Mouse (Mus musculus) liver, embryonic 14.5 days (tissue): ENCODE measurements at regions not wholly inside any gene's neighbourhood (a gene's known extent, or its start where the extent isn't known, plus 50 kb on each side); places are given as distances from the start of the nearest gene placed in this dataset.

Source experiments
- ATAC-seq: fragments of 200-750 bp; cut with Nextera tagmentation; 2 replicates; pipeline ENCODE4 v1.8.0; 2017; ENCODE audit warnings: moderate number of reproducible peaks, mild to moderate bottlenecking, moderate library complexity; ENCODE audit not compliant: insufficient read depth
- DNase-seq, 3 experiments: peaks; one replicate each; pipeline ENCODE4 v3.0.0-alpha.2; 2012 to 2013; ENCODE audit warnings: low read depth in 3 of 3, low spot score in 3 of 3
- H3K27ac ChIP-seq: fragments of 300-500 bp; sonication (generic); 2 replicates; pipeline ENCODE4 v1.5.1; 2014; ENCODE audit warnings: moderate library complexity, mild to moderate bottlenecking, control low read depth, inconsistent platforms
- H3K27me3 ChIP-seq: fragments of 300-500 bp; sonication (generic); 2 replicates; pipeline ENCODE4 v1.6.1; 2014; ENCODE audit warnings: mild to moderate bottlenecking, low read length, moderate library complexity; ENCODE audit not compliant: control insufficient read depth, insufficient read depth
- H3K36me3 ChIP-seq: fragments of 300-500 bp; sonication (generic); replicated peaks from 2 replicates; pipeline ENCODE4 v1.6.1; 2014; ENCODE audit warnings: low read depth; ENCODE audit not compliant: control insufficient read depth, insufficient read depth
- H3K4me1 ChIP-seq, 2 experiments: fragments of 200-500 bp in 1 of 2; fragments of 300-500 bp in 1 of 2; sonication (generic) in 1 of 2; replicated peaks; 2 replicates each; pipeline ENCODE4 v1.6.1; 2012 to 2014; ENCODE audit warnings: antibody characterized with exemption in 1 of 2, inconsistent platforms in 1 of 2, low read length in 1 of 2; ENCODE audit not compliant: control insufficient read depth in 2 of 2, insufficient read depth in 2 of 2
- H3K4me2 ChIP-seq: fragments of 300-500 bp; sonication (generic); 2 replicates; pipeline ENCODE4 v1.6.1; 2014; ENCODE audit warnings: low read depth, mild to moderate bottlenecking, control low read depth, moderate library complexity
- H3K4me3 ChIP-seq, 2 experiments: fragments of 200-500 bp in 1 of 2; fragments of 300-500 bp in 1 of 2; sonication (generic) in 1 of 2; 2 replicates each; pipeline ENCODE4 v1.5.1; 2012 to 2014; ENCODE audit warnings: low read depth in 2 of 2, low read length in 2 of 2, mild to moderate bottlenecking in 2 of 2, control low read depth in 1 of 2, inconsistent platforms in 1 of 2, moderate library complexity in 1 of 2; ENCODE audit not compliant: insufficient read depth in 1 of 2
- H3K9ac ChIP-seq: fragments of 300-500 bp; sonication (generic); replicated peaks from 2 replicates; pipeline ENCODE4 v1.6.1; 2014; ENCODE audit warnings: mild to moderate bottlenecking, control low read depth, moderate library complexity
- H3K9me3 ChIP-seq: fragments of 300-500 bp; sonication (generic); 2 replicates; pipeline ENCODE4 v1.6.1; 2016; ENCODE audit warnings: low read length, mixed read lengths; ENCODE audit not compliant: control insufficient read depth
- CTCF ChIP-seq: IDR thresholded peaks from 2 replicates; pipeline ENCODE4 v1.5.1; 2016; ENCODE audit warnings: antibody characterized with exemption, low read depth, control low read depth
- EP300 ChIP-seq: IDR thresholded peaks from 2 replicates; pipeline ENCODE4 v1.6.1; 2016; ENCODE audit warnings: antibody characterized with exemption, low read depth
- WGBS: fragments of 180-500 bp; shearing (Covaris S2); extraction: QIAGEN DNeasy Blood & Tissue Kit; methylation state at CpG from one replicate; pipeline ENCODE4 v1.1.7; 2014; ENCODE audit not compliant: insufficient replicate concordance; 5-methylcytosine and 5-hydroxymethylcytosine counted together

GRCm38 (mm10) chr5:132923365-132923764, 380.2 kb upstream of the Auts2 start:
- Histone ChIP-seq H3K27ac (no peak overlapping the region), H3K9me3 (no peaks in the 10 kb centered on the region), H3K27me3 (no peaks in the 10 kb centered on the region), H3K4me1 (no peaks in the 10 kb centered on the region), H3K9ac (no peak overlapping the region), H3K36me3 (no peaks in the 10 kb centered on the region), H3K4me3 (no peak overlapping the region), H3K4me2 (no peak overlapping the region)
- DNase-seq (no peak), ATAC-seq (no peak)
- TF ChIP-seq EP300 (no peak), CTCF (no peak)
- WGBS, result 11% methylated on average over 4 of the region's 4 CpGs

GRCm38 (mm10) chr5:132909056-132909455, 365.9 kb upstream of the Auts2 start:
- H3K36me3 ChIP-seq, result no peaks in the 10 kb centered on the region
- DNase-seq, result no peak
- H3K4me1 ChIP-seq, result no peaks in the 10 kb centered on the region
- no peak overlapping the region for H3K27ac ChIP-seq
- ATAC-seq, result no peak
- no peaks in the 10 kb centered on the region for H3K9me3 ChIP-seq
- no peak overlapping the region for H3K4me3 ChIP-seq
- no peak overlapping the region for H3K4me2 ChIP-seq
- no peak overlapping the region for H3K9ac ChIP-seq
- H3K27me3 ChIP-seq, result no peaks in the 10 kb centered on the region
- 42% methylated on average over 2 of the region's 2 CpGs for WGBS
- no peak for TF ChIP-seq CTCF

DNA sequence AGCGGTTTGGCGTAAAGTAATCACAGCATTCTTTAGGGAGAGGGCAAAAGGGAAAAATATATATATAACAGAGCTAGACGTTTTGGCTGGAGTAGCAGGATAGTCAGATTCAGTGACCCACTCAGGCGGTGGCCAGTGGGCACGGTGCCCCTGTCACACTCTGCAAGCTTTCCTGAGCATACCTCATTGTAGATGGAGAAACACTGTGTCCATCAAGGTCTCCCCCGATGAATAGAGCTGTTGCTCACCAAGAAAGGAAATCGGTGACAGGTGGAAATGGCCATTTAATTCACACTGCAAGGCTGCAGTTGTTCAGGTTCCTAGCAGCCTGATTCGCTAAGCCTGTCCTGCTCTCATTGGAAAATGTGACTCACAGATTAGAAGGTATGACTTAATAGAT, 365.1 kb upstream of the Auts2 start:
- no peak for TF ChIP-seq CTCF
- no peak for TF ChIP-seq EP300
- Histone ChIP-seq H3K9me3 (no peaks in the 10 kb centered on the region), H3K27ac (no peak overlapping the region), H3K27me3 (no peaks in the 10 kb centered on the region), H3K36me3 (no peaks in the 10 kb centered on the region), H3K4me3 (no peak overlapping the region), H3K4me1 (no peaks in the 10 kb centered on the region), H3K9ac (no peak overlapping the region), H3K4me2 (no peak overlapping the region)
- no peak for ATAC-seq
- WGBS, result 67% methylated on average over 8 of the region's 8 CpGs
- no peak for DNase-seq

DNA sequence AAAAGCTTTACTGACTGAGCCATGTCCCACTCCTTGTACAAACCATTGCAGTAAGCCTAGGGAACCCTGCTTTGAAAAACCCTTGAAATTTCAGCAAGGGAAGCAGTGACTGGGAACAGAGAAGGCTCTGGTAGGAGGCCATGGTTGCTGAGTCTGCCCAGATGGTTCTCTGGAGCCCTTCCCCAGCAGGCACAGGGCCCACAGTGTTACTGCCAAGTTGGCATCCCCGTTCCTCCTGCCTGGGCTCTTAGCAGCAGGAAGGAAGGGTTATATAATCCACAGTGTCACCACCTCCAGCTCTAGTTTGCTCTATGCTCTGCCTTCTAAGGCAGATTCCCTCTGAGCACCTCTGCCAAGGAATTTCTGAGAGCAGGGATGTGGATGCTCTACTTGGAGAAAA, 349.4 kb upstream of the Auts2 start:
- TF ChIP-seq CTCF, result no peak
- no peak for TF ChIP-seq EP300
- 53% methylated on average over 1 of the region's 1 CpGs for WGBS

DNA sequence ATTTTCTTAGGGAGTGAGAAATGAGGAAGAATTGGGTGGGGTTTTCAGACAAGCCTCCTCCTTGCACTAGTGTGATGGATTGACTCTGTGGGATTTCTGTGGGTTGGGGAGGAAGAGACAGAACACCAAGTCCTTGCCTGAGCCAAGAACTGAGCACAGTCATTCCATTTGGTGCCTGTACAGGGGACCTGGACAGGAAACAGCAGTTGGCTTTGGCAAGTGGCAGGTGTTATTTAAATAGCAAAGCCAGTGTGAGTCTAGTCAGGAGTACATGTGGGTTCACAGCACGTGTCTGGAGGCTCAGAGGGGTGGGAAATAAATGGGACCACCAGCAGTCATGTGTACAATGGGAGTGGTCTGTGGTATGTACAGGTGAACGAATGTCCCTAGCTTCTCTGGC, 341.0 kb upstream of the Auts2 start:
- no peaks in the 10 kb centered on the region for H3K36me3 ChIP-seq
- TF ChIP-seq CTCF, result no peak
- no peak for TF ChIP-seq EP300
- DNase-seq (no peak), ATAC-seq (no peak)
- 30% methylated on average over 2 of the region's 2 CpGs for WGBS
- H3K4me3 ChIP-seq, result no peak overlapping the region
- no peak overlapping the region for H3K4me2 ChIP-seq
- H3K9ac ChIP-seq, result no peak overlapping the region
- H3K4me1 ChIP-seq, result no peaks in the 10 kb centered on the region
- no peaks in the 10 kb centered on the region for H3K27me3 ChIP-seq
- no peak overlapping the region for H3K27ac ChIP-seq
- no peaks in the 10 kb centered on the region for H3K9me3 ChIP-seq

More for the DNA sequence above, 349.4 kb upstream of the Auts2 start:
- Histone ChIP-seq H3K9me3 (no peaks in the 10 kb centered on the region), H3K27me3 (no peaks in the 10 kb centered on the region), H3K4me1 (no peaks in the 10 kb centered on the region), H3K4me3 (no peak overlapping the region), H3K36me3 (no peaks in the 10 kb centered on the region), H3K4me2 (no peak overlapping the region), H3K9ac (no peak overlapping the region), H3K27ac (no peak overlapping the region)
- DNase-seq (no peak), ATAC-seq (no peak)
